Mouse (Mus musculus) C2C12 (cell line): ENCODE results near the gene Ccn2.

Experiments used
- CEBPB ChIP-seq: IDR thresholded peaks from one replicate; pipeline ENCODE4 v1.6.1; 2011; ENCODE audit warnings: low read depth, mild to moderate bottlenecking, control low read depth, moderate library complexity
- CTCF ChIP-seq: IDR thresholded peaks from one replicate; pipeline ENCODE4 v1.5.1; 2011; ENCODE audit not compliant: control insufficient read depth, insufficient read depth, insufficient read length
- MAX ChIP-seq: IDR thresholded peaks from one replicate; pipeline ENCODE4 v1.6.1; 2011; ENCODE audit warnings: mild to moderate bottlenecking, control low read depth
- USF1 ChIP-seq: IDR thresholded peaks from one replicate; pipeline ENCODE4 v1.6.1; 2011; ENCODE audit warnings: low read depth, mild to moderate bottlenecking, control low read depth, moderate library complexity

DNA sequence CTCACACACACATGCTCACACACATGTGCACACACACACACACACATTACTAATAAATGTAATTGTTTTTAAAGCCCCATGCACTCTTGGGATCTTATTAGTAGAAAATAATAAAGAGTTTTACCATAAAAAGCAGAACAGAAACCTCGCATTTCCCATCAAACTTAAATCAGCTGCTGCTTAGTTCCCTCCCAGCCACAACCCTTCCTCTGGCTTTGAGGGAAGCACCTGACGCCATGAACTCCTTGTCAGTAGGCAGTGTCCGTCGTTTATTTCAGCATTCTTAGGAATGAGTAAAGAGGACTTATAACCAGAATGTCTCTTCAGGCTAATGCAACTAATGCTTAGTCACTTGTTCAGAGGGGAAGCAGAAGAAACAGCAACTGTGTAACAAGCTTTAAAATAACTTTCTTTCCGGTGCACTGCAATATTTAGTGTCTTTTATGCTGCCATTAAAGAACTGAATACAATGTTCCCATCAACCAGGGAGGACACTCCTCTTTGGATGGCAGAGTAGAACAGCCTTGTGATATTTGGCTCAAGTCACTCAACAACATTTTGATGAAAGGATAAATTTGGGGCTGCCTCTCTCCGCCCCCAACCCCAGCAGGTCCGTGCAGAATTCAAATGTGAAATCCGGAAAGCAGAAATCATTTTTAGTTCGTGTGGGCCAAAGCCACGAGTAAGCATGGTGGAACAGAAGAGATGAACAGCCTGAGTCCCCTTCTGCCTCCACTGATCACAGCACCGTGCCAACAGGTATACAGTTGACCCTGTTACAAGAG, 47.7 kb downstream of the Ccn2 start:
- TF ChIP-seq CTCF (no peak), MAX (no peak), CEBPB (no peak), USF1 (no peak)
